Mouse (Mus musculus) hematopoietic stem cell, adult 5-6 weeks (primary cell): Measurements from ENCODE around the gene H2al1d. TPM values are rescaled to one million over a fixed set of nuclear protein-coding genes. Genes with fewer than 3 reads are reported as not detected.

ENCODE experiments used
- ATAC-seq, 2 experiments: fragments of 125-278 bp in 1 of 2; replicated peaks in 1 of 2; 2 replicates each; pipeline ENCODE4 v1.8.0; 2016 to 2017; ENCODE audit warnings: inconsistent platforms in 2 of 2, mild to moderate bottlenecking in 2 of 2, moderate number of reproducible peaks in 2 of 2, low read depth in 1 of 2, moderate TSS enrichment in 1 of 2; ENCODE audit not compliant: low FRiP score in 2 of 2, poor library complexity in 2 of 2, severe bottlenecking in 2 of 2, insufficient read depth in 1 of 2, low TSS enrichment in 1 of 2
- total RNA-seq: library from RNA; stranded (forward); fragments of 172-1452, 232-1000 nt; gene quantifications from 2 replicates; pipeline ENCODE4 v1.2.3, GENCODE M21; 2017

Gene H2al1d
- total RNA-seq, 1 experiment from 2014 or later, result not detected

DNA sequence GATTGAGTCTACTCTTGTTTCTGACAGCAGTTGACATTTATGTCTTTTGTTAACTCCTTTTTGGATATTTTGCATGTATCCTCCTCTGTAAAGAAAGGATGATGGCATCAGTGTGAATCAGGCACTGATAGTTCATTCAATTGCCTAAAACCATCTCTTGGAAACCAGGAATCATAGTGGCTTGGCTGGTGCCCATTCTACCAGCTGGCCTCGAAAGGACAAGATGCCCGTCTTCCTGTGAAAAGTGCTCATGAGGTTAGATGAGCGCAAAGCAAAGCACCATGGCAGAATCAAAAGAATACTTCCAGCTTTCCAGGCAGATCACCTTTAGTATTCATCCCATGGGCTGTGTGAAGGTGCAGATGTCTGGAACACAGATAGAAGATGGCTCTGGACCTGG lies 38.1 kb downstream of the H2al1d start:
- ATAC-seq, result no peak

Other genes starting within 250 kb of the H2al1d start
- gene H2al1a, start 9.6 kb upstream of the H2al1d start, total RNA-seq, result not detected in 2 replicates
- not detected in 2 replicates for gene H2al1b, start 6.4 kb upstream of the H2al1d start, total RNA-seq
- not detected in 2 replicates for gene H2al1c, start 3.2 kb upstream of the H2al1d start, total RNA-seq
- not detected in 2 replicates for gene H2al1e, start 3.1 kb downstream of the H2al1d start, total RNA-seq
- not detected in 2 replicates for gene H2al1f, start 6.3 kb downstream of the H2al1d start, total RNA-seq
- gene H2al1g, start 9.4 kb downstream of the H2al1d start, total RNA-seq, result not detected in 2 replicates
- gene H2al1h, start 12.7 kb downstream of the H2al1d start, total RNA-seq, result not detected in 2 replicates
- not detected in 2 replicates for gene H2al1i, start 15.8 kb downstream of the H2al1d start, total RNA-seq
- gene H2al1j, start 19.0 kb downstream of the H2al1d start, total RNA-seq, result not detected in 2 replicates